9 mouse cellular contexts compared by ENCODE assay signal in the genomic region with DNA sequence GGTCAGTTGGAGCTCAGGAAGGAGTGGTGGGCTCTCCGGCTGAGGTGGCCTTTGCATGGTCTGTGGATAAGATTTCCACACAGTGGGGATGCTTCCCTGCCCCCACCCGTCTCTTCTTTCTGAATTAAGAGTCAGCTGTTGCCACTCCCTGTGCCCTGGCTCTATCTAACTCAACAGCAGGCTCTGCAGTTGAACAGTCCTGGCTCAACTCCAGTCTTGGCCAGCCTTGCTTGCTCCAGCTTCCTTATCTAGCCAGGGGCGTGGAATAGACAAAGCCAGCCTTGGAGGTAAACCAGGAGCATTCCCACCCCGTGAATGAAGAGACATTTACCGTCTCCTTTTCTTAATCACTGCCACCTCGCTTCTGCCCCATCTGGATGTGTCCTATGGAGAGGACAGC.
DNase-seq lines count a peak whose midpoint lies in the region; TF ChIP-seq lines count a peak whose summit lies in the region.
"Had no signal": no experiment of that assay in that cellular context is flagged by ENCODE, and none has a peak within 500 bp of the region (broad histone marks: within the 10 kb centered on the region; RNA-seq: fewer than 3 reads in every experiment).

No protein-coding gene starts in this region.

- H3K4me1 ChIP-seq in heart, embryonic 10.5 days, result peaks cover 46% of the 10 kb centered on the region

- WGBS in heart, embryonic 10.5 days, result 25% methylated on average over 6 of the region's 6 CpGs

- H3K9me3 ChIP-seq in heart, embryonic 10.5 days, result no peaks in the 10 kb centered on the region

- peak; percentile 55 for DNase-seq in 416B (ENCODE audit: low read depth)
- DNase-seq in MEL-GATA-1-ER (ENCODE audit: extremely low read depth, low read depth), result peak; percentile 93
- DNase-seq in heart, embryonic 10.5 days (ENCODE audit: low spot score), result no peak
- DNase-seq in kidney, postnatal 36 days, result peak; percentile 39 to 55
- DNase-seq in ovary, postnatal 36 days (ENCODE audit: low spot score), result peak; percentile 41
- DNase-seq in thymus, adult 18-20 months, result no peak
- no peak for DNase-seq in urinary bladder, postnatal 4 days (ENCODE audit: low spot score in 2 of 2)
- no peak for DNase-seq in layer of hippocampus, adult 2 months (ENCODE audit: low spot score in 2 of 2)

- peaks cover 24% of the 10 kb centered on the region for H3K27me3 ChIP-seq in heart, embryonic 10.5 days (ENCODE audit: insufficient read depth, poor library complexity, severe bottlenecking)

- TF ChIP-seq CTCF in layer of hippocampus, adult 2 months (conservative IDR thresholded peaks at IDR 0.05), result no peak

- no peak overlapping the region for H3K4me3 ChIP-seq in heart, embryonic 10.5 days
- no peak overlapping the region for H3K4me3 ChIP-seq in layer of hippocampus, adult 2 months

- no peaks in the 10 kb centered on the region for H3K36me3 ChIP-seq in heart, embryonic 10.5 days

- peak overlapping the region; percentile 79 for H3K27ac ChIP-seq in heart, embryonic 10.5 days
- no peak overlapping the region for H3K27ac ChIP-seq in layer of hippocampus, adult 2 months
- H3K27ac ChIP-seq: macrophage had no signal

Comparison
In these comparisons a context has a peak if more than half of its experiments do, and no peak if none do; other contexts are left out.
1. DNase-seq: peak in 416B (single experiment), MEL-GATA-1-ER (single experiment), kidney, postnatal 36 days (2 of 2) and ovary, postnatal 36 days (single experiment); none in heart, embryonic 10.5 days (single experiment), thymus, adult 18-20 months (0 of 2), urinary bladder, postnatal 4 days (0 of 2) and layer of hippocampus, adult 2 months (0 of 2).